Mouse (Mus musculus): ENCODE data around the gene Tha1.

- TF ChIP-seq CTCF (IDR thresholded peaks at IDR 0.05; ENCODE audit: borderline replicate concordance, insufficient read depth, low read depth, low read length) (no peak), POLR2A (IDR thresholded peaks at IDR 0.05; ENCODE audit: borderline replicate concordance, insufficient read depth, low read length) (no peak)
These were observed 24.9 kb downstream of the Tha1 start for GRCm38 (mm10) chr11:117848271-117848984.
